Mouse (Mus musculus): ENCODE results near the gene 4921539E11Rik. TPM values are rescaled to one million over a fixed set of nuclear protein-coding genes. Genes with fewer than 3 reads are reported as not detected.
A peak's percentile ranks its signal among the peaks of the same experiment; 100 is the strongest.

The 4921539E11Rik gene
- total RNA-seq, 1 experiment: not detected

DNA sequence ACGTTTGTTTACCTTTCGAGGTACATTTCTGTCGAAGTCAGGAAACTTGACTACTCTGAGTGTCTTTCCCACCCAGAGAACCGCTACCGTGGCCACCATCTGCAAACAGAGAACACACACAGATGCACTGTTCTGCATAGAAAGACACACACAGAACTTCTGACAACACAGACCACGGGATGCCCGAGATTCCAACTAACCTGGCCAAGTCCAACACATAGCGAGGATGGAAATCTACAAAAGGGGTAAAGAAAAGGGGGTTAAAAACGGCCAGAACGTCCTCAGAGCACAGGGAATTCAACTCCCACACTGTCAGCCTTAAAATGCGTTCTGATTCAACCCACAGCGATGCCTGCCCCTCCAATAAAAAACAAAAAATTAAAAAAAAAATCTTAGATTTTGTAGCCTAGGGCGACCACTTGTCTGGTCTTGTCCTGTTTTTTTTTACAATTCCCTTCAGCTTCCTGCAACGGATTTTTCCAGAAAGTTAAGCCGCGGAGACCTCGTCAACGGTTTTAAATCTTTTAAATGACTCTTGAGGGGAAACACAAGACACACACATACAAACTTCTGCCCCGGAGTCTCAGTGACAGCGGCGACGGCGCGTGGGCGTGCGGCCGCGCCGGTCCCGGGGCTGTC is 76.7 kb downstream of the 4921539E11Rik start:
- in situ Hi-C loops (cut with MboI; ENCODE audit: low sequenced_read_pairs in 2 of 2, unreplicated experiment in 2 of 2): no loop called here
- Histone ChIP-seq H3K9ac (ENCODE audit: insufficient read depth, low read depth, low read length, poor library complexity, severe bottlenecking) (peak overlapping the region; percentile 89), H3K4me1 (ENCODE audit: control insufficient read depth in 2 of 2, insufficient read depth in 2 of 2, low read length in 2 of 2, poor library complexity in 1 of 2) (peaks cover 2 to 3% of the 10 kb centered on the region in 2 experiments; a peak in 1 of 4 replicates), H3K9me3 (ENCODE audit: control insufficient read depth, insufficient read depth, low read depth, low read length) (no peaks in the 10 kb centered on the region), H3K27ac (ENCODE audit: insufficient read depth, low read depth, low read length, poor library complexity, severe bottlenecking) (no peak overlapping the region), H3K36me3 (ENCODE audit: control insufficient read depth, insufficient read depth, low read length, poor library complexity, severe bottlenecking) (no peaks in the 10 kb centered on the region), H3K4me3 (ENCODE audit: insufficient read depth in 1 of 2, low read depth in 1 of 2, low read length in 2 of 2, poor library complexity in 1 of 2, severe bottlenecking in 1 of 2) (peak overlapping the region; percentile 88 to 91)
- DNase-seq (ENCODE audit: low read depth, low spot score): no peak
- no peak for TF ChIP-seq HCFC1 (IDR thresholded peaks at IDR 0.05; ENCODE audit: borderline replicate concordance, insufficient read depth, low read length)

DNA sequence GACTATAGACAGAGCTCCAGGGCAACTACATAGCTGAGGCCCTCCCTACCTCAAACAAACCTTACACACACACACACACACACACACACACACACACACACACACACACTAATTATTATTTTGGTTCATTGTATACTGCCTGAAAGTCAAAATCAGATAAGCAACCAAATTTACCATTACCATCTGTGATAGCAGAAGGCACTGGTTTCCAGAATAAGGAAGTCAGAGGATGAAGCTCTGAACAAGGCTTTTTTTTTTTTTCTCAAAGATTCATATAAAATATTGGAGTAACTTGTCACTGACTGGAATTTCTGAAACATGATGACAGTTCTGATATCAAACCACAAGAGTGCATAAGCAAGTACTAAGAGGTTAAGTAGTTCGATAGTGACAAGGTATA is 82.1 kb downstream of the 4921539E11Rik start:
- in situ Hi-C loops (cut with MboI; ENCODE audit: low sequenced_read_pairs in 2 of 2, unreplicated experiment in 2 of 2): no loop called here
- Histone ChIP-seq H3K4me1 (ENCODE audit: control insufficient read depth in 2 of 2, insufficient read depth in 2 of 2, low read length in 2 of 2, poor library complexity in 1 of 2) (0 out of 4 replicates have a peak, but pooled peaks cover 0 to 3% of the 10 kb centered on the region in 2 experiments), H3K36me3 (ENCODE audit: control insufficient read depth, insufficient read depth, low read length, poor library complexity, severe bottlenecking) (0 out of 2 replicates have a peak, but pooled peaks cover 2% of the 10 kb centered on the region), H3K9me3 (ENCODE audit: control insufficient read depth, insufficient read depth, low read depth, low read length) (no peaks in the 10 kb centered on the region), H3K4me3 (ENCODE audit: insufficient read depth in 1 of 2, low read depth in 1 of 2, low read length in 2 of 2, poor library complexity in 1 of 2, severe bottlenecking in 1 of 2) (no peak overlapping the region), H3K27ac (ENCODE audit: insufficient read depth, low read depth, low read length, poor library complexity, severe bottlenecking) (no peak overlapping the region), H3K9ac (ENCODE audit: insufficient read depth, low read depth, low read length, poor library complexity, severe bottlenecking) (no peak overlapping the region)
- no peak for TF ChIP-seq CHD2 (IDR thresholded peaks at IDR 0.05; ENCODE audit: low read depth, low read length)
- TF ChIP-seq ZNF384 (IDR thresholded peaks at IDR 0.05; ENCODE audit: low read depth, low read length): no peak
- no peak for TF ChIP-seq HCFC1 (IDR thresholded peaks at IDR 0.05; ENCODE audit: borderline replicate concordance, insufficient read depth, low read length)
- no peak for TF ChIP-seq ZC3H11A (IDR thresholded peaks at IDR 0.05; ENCODE audit: borderline replicate concordance, low read depth, low read length)
- TF ChIP-seq MAFK (IDR thresholded peaks at IDR 0.05; ENCODE audit: insufficient read depth, low read depth, low read length): no peak
- DNase-seq (ENCODE audit: low read depth, low spot score): no peak

DNA sequence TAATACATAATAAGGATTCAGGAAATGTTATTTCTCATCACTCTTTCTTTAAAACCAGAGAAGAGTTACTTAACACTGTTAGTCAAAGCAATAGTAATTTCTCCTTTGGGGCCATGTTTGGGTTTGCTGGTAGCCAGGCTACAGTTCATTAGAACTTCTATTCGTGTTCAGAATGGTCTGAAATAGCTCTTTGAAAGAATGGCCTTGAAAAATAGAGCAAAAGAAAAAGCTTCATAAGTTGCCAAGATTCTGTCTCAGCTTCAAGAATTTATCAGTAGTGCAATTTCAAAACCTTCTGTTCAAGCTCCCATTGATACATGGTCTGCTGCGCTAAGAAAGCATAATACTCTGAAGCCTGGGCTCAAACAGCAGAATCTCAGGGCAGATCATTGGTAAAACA is 87.0 kb downstream of the 4921539E11Rik start:
- Histone ChIP-seq H3K36me3 (ENCODE audit: control insufficient read depth, insufficient read depth, low read length, poor library complexity, severe bottlenecking) (peaks cover 10% of the 10 kb centered on the region; the same call in 1 of the 2 replicates), H3K27ac (ENCODE audit: insufficient read depth, low read depth, low read length, poor library complexity, severe bottlenecking) (no peak overlapping the region), H3K4me1 (ENCODE audit: control insufficient read depth in 2 of 2, insufficient read depth in 2 of 2, low read length in 2 of 2, poor library complexity in 1 of 2) (peaks cover 0 to 3% of the 10 kb centered on the region in 2 experiments; a peak in 1 of 4 replicates), H3K4me3 (ENCODE audit: insufficient read depth in 1 of 2, low read depth in 1 of 2, low read length in 2 of 2, poor library complexity in 1 of 2, severe bottlenecking in 1 of 2) (no peak overlapping the region), H3K9ac (ENCODE audit: insufficient read depth, low read depth, low read length, poor library complexity, severe bottlenecking) (no peak overlapping the region), H3K9me3 (ENCODE audit: control insufficient read depth, insufficient read depth, low read depth, low read length) (no peaks in the 10 kb centered on the region)
- TF ChIP-seq ZNF384 (IDR thresholded peaks at IDR 0.05; ENCODE audit: low read depth, low read length) (no peak), CHD2 (IDR thresholded peaks at IDR 0.05; ENCODE audit: low read depth, low read length) (no peak)
- no peak for DNase-seq (ENCODE audit: low read depth, low spot score)
- in situ Hi-C loops (cut with MboI; ENCODE audit: low sequenced_read_pairs in 2 of 2, unreplicated experiment in 2 of 2): no loop called here

DNA sequence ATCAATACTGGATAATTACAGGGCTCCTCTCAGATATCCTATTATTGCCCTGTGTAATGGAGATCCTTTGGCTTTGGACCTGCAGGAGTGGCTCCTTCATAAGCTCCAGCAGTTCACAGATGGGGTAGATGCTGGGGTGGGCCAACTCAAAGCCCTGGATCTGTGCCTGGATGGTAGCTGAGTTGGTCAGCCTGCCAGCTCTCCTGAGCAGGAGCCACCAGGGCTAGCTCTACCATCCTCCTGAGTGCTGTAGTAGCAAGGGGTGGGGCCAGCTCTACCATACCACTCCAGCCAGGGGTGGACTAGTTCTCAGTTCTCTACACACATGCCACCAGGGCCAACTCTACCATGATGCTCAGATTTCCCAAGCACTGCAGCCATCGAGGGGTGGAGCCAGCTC is 90.6 kb downstream of the 4921539E11Rik start:
- H3K9me3 ChIP-seq (ENCODE audit: control insufficient read depth, insufficient read depth, low read depth, low read length): no peaks in the 10 kb centered on the region
- DNase-seq (ENCODE audit: low read depth, low spot score): no peak
- no peak overlapping the region for H3K4me3 ChIP-seq (ENCODE audit: insufficient read depth in 1 of 2, low read depth in 1 of 2, low read length in 2 of 2, poor library complexity in 1 of 2, severe bottlenecking in 1 of 2)
- no peak overlapping the region for H3K27ac ChIP-seq (ENCODE audit: insufficient read depth, low read depth, low read length, poor library complexity, severe bottlenecking)
- H3K36me3 ChIP-seq (ENCODE audit: control insufficient read depth, insufficient read depth, low read length, poor library complexity, severe bottlenecking): peaks cover 7% of the 10 kb centered on the region; the same call in 1 of the 2 replicates
- H3K4me1 ChIP-seq (ENCODE audit: control insufficient read depth in 2 of 2, insufficient read depth in 2 of 2, low read length in 2 of 2, poor library complexity in 1 of 2): peaks cover 0 to 3% of the 10 kb centered on the region in 2 experiments; a peak in 1 of 4 replicates
- H3K9ac ChIP-seq (ENCODE audit: insufficient read depth, low read depth, low read length, poor library complexity, severe bottlenecking): no peak overlapping the region
- in situ Hi-C loops (cut with MboI; ENCODE audit: low sequenced_read_pairs in 2 of 2, unreplicated experiment in 2 of 2): no loop called here
- TF ChIP-seq HCFC1 (IDR thresholded peaks at IDR 0.05; ENCODE audit: borderline replicate concordance, insufficient read depth, low read length) (no peak), ZC3H11A (IDR thresholded peaks at IDR 0.05; ENCODE audit: borderline replicate concordance, low read depth, low read length) (no peak)

DNA sequence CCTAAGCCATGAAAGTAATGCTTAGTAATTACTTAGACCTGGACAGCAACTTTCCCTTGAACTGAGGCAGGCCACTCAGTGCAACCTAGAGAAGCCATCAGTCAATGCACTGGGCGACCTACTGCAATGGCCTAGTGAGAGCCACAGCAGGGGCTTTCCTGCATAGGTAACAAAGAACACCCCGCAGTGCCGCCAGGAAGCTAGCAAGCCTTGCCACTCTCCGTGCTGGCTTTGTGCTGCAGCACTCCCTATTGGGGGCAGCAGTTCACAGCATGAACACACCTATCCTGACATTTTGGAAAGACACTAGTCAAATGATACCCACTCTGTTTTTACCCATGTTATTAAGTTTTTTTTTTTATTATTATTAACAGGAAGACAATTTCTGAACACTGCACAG is 91.6 kb downstream of the 4921539E11Rik start:
- TF ChIP-seq ZNF384 (IDR thresholded peaks at IDR 0.05; ENCODE audit: low read depth, low read length) (no peak), ZC3H11A (IDR thresholded peaks at IDR 0.05; ENCODE audit: borderline replicate concordance, low read depth, low read length) (no peak)
- in situ Hi-C loops (cut with MboI; ENCODE audit: low sequenced_read_pairs in 2 of 2, unreplicated experiment in 2 of 2): no loop called here
- Histone ChIP-seq H3K4me3 (ENCODE audit: insufficient read depth in 1 of 2, low read depth in 1 of 2, low read length in 2 of 2, poor library complexity in 1 of 2, severe bottlenecking in 1 of 2) (no peak overlapping the region), H3K36me3 (ENCODE audit: control insufficient read depth, insufficient read depth, low read length, poor library complexity, severe bottlenecking) (peaks cover 7% of the 10 kb centered on the region; the same call in 1 of the 2 replicates), H3K9me3 (ENCODE audit: control insufficient read depth, insufficient read depth, low read depth, low read length) (no peaks in the 10 kb centered on the region), H3K4me1 (ENCODE audit: control insufficient read depth in 2 of 2, insufficient read depth in 2 of 2, low read length in 2 of 2, poor library complexity in 1 of 2) (peaks cover 0 to 3% of the 10 kb centered on the region in 2 experiments; a peak in 1 of 4 replicates), H3K27ac (ENCODE audit: insufficient read depth, low read depth, low read length, poor library complexity, severe bottlenecking) (no peak overlapping the region), H3K9ac (ENCODE audit: insufficient read depth, low read depth, low read length, poor library complexity, severe bottlenecking) (no peak overlapping the region)
- no peak for DNase-seq (ENCODE audit: low read depth, low spot score)

All from ES-E14 (cell line).